Mouse (Mus musculus) ES-CJ7 (cell line): ENCODE results near the gene Slc43a3.
A peak's percentile ranks its signal among the peaks of the same experiment; 100 is the strongest.
"Not testable (repeated sequence)": the region's sequence is repeated elsewhere in the genome, so short reads cannot be mapped to it uniquely, and the experiment has no call there.

ENCODE experiments used
- DNase-seq: peaks from one replicate; pipeline ENCODE4 v3.0.0; 2011; ENCODE audit warnings: low read depth, low spot score

Gene Slc43a3

GRCm38 (mm10) chr2:84936474-84937429 lies at the start of gene Slc43a3:
Gene Slc43a3, plus strand, starts transcription at chr2:84936579.
- DNase-seq = peak; percentile 66

GRCm38 (mm10) chr2:84886821-84887281 lies 49.5 kb upstream of the Slc43a3 start:
- peak; percentile 64 for DNase-seq

- peak; percentile 72 for DNase-seq
Measured at GRCm38 (mm10) chr2:84887411-84888271, 48.7 kb upstream of the Slc43a3 start.

GRCm38 (mm10) chr2:84888657-84889315 lies 47.6 kb upstream of the Slc43a3 start:
- DNase-seq = peak; percentile 90

GRCm38 (mm10) chr2:84889316-84890044 lies 46.9 kb upstream of the Slc43a3 start:
- no peak for DNase-seq

- DNase-seq = peak; percentile 66
Measured at GRCm38 (mm10) chr2:84890045-84890340, 46.4 kb upstream of the Slc43a3 start.

- DNase-seq = no peak
Measured at GRCm38 (mm10) chr2:84893359-84893758, 43.0 kb upstream of the Slc43a3 start.

GRCm38 (mm10) chr2:84895495-84896198 lies 40.7 kb upstream of the Slc43a3 start:
- no peak for DNase-seq

- not testable (repeated sequence) for DNase-seq
Measured at GRCm38 (mm10) chr2:84896686-84897085, 39.7 kb upstream of the Slc43a3 start.

GRCm38 (mm10) chr2:84912722-84913121 lies 23.7 kb upstream of the Slc43a3 start:
- no peak for DNase-seq

GRCm38 (mm10) chr2:84913881-84914280 lies 22.5 kb upstream of the Slc43a3 start:
- no peak for DNase-seq

- no peak for DNase-seq
Measured at GRCm38 (mm10) chr2:84915330-84915729, 21.0 kb upstream of the Slc43a3 start.

GRCm38 (mm10) chr2:84916548-84917320 lies 19.6 kb upstream of the Slc43a3 start:
- DNase-seq = no peak

- DNase-seq = no peak
Measured at GRCm38 (mm10) chr2:84918188-84918587, 18.2 kb upstream of the Slc43a3 start.

GRCm38 (mm10) chr2:84919601-84920108 lies 16.7 kb upstream of the Slc43a3 start:
- DNase-seq = no peak

GRCm38 (mm10) chr2:84930186-84930585 lies 6.2 kb upstream of the Slc43a3 start:
- DNase-seq = no peak

GRCm38 (mm10) chr2:84933992-84934648 lies 2.3 kb upstream of the Slc43a3 start:
- no peak for DNase-seq

- DNase-seq = no peak
Measured at GRCm38 (mm10) chr2:84934649-84935007, 1.8 kb upstream of the Slc43a3 start.

GRCm38 (mm10) chr2:84935065-84935464 lies 1.3 kb upstream of the Slc43a3 start:
- no peak for DNase-seq
